Mouse (Mus musculus) frontal cortex, postnatal 14 days (tissue): ENCODE measurements around the gene Numbl.
A peak's percentile ranks its signal among the peaks of the same experiment; 100 is the strongest.

Source experiments
- DNase-seq, 2 experiments: peaks; one replicate each; pipeline ENCODE4 v3.0.0; 2022; ENCODE audit warnings: low spot score in 2 of 2

Numbl gene

GRCm38 (mm10) chr7:27295956-27296355, 37.7 kb downstream of the Numbl start:
- no peak for DNase-seq

DNA sequence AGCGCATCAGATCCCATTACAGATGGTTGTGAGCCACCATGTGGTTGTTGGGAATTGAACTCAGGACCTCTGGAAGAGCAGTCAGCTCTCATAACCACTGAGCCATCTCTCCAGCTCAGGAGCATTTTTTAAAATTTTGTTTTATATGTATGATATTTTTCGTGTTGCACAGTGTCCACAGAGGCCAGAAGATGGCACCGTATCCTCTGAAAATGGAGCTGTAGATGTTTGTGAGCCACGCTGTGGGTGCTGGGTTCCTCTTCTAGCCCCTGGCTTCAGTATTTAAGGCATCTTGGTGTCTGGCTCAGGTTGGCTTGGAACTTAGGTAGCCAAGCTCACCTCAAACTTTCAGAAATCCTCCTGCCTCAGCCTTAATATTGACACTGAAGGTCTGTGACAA, 38.3 kb downstream of the Numbl start:
- DNase-seq: no peak

DNA sequence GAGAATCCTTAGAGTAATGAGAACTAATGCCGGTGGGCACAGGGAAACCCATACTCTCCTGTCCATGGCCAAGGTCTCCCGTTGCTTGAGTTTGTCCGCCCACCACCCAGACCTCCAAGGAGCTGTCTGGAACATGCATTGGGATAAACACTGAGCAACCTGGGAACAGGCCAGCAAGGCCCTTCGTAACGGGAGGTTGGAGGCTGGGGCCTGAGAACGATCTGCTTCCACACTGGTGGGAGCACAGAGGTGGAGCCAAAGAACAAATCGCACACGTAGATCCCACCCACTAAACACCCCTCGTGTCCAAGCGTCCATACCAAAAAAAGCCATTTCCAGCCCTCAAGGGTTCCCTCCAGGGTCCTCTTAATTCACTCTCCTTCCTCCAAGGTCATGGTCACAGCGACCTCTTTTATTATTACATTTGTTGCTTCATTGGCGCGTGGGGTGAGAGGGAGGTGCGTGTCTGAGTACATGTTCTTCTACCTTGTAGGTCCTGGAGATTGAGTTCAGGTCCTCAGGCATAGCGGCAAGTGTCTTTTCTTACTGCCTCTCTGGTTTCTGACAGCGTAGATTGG, 39.9 kb downstream of the Numbl start:
- no peak for DNase-seq

- no peak for DNase-seq
Measured at GRCm38 (mm10) chr7:27298816-27299215, 40.6 kb downstream of the Numbl start.

- DNase-seq: no peak
Measured at GRCm38 (mm10) chr7:27300351-27300750, 42.1 kb downstream of the Numbl start.

- DNase-seq: no peak
Measured at GRCm38 (mm10) chr7:27300801-27301200, 42.6 kb downstream of the Numbl start.

DNA sequence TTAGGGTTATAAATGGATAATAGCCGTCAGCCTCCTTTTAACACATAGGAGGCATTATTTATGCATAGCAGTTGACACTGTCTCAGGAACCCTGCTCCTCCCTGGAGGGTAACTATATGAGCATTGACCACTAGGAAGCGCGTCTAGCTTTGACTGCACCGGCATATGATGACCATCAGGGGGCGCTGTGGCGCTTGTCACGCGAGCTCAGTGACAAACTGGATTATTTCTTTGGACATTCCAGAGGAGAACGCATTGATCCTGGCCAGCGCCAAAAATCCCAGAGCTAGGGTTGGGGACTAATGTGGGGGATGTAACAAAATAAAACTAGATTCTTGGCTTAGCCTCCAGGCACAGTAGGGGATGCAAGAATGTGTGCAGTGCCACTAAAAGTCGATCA, 43.9 kb downstream of the Numbl start:
- DNase-seq: peak in 1 of 2 experiments; percentile 60

DNA sequence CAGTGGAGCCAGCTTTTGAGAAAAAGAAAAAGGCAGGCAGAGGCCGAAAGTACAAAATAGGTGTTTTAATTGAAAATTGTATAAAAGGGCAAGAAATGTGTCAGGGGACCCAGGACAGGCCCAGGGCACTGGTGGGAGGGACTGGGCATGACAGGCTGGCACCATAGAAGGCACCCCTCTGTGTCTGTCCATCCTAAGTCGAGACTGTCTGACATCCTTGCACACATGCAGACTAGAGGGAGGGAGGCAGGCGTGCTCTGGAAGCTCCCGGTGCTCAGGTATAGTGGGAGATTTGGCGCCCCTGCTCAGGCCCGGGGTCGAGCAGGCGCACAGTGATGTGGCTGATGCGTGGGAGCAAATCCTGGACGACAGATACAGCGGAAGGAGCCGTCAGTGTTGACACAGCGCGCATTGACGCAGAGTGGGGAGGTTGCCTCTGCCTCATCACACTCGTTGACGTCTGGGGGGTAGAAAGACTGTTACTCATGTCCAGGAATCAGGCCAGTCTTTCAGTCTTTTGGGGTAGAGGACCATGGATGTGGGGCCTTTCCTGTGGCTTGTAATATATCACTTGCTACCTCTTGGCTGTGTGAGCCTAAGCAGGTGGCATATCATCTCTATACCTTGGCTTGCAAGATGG, 47.0 kb downstream of the Numbl start:
- no peak for DNase-seq

GRCm38 (mm10) chr7:27306161-27307160, 48.2 kb downstream of the Numbl start:
- no peak for DNase-seq

- DNase-seq: no peak
Measured at GRCm38 (mm10) chr7:27307551-27307950, 49.3 kb downstream of the Numbl start.

DNA sequence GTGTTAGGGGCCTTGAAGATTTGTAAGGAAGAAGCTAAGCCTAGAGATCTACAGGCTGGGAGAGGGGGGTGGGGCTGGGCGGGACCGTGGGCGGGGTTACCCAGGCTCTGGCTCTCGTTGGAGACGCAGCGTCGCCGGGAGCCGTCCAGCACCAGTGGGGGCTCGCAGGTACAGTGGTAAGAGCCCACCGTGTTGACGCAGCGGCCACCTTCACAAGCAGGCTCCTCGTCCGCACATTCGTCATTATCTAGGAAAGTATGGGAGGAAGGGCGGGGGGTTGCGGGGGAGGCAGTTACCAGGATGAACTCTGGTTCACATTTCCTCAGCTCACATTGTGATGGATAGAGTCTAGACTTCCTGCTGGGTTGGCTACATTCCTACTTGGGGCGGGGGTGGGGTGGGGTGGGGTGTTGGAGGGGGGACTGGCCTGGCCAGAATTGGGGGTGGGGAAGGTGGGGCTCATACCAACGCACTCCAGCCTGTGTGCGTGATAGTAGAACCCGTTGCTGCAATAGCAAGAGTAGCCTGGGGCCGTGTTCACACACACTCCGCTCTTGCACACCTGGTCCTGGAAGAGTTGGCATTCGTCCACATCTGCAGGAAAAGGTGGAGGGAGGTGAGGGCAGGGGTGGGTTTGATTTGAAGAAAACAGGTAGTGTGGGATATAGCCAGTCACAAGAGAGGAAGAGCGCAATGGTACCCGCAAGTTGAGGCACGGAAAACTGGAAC, 50.8 kb downstream of the Numbl start:
- no peak for DNase-seq

DNA sequence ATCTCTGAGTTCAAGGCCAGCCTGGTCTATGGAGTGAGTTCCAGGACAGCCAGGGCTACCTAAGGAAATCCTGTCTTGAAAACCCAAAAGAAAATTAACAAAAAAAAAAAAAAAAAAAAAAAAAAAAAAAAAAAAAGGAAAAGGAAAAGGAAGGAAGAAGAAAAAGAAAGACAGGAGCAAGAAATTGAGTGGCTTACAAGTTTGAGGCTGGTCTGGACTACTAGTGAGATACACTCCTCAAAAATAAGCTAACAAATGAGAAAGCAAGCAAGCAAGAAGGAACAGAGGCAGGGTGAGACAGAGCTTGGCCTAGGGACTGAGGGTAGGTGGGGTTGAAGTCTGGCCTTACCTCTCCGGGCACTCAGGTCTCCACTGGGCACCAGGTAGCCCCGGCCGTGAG, 51.6 kb downstream of the Numbl start:
- DNase-seq: no peak

DNA sequence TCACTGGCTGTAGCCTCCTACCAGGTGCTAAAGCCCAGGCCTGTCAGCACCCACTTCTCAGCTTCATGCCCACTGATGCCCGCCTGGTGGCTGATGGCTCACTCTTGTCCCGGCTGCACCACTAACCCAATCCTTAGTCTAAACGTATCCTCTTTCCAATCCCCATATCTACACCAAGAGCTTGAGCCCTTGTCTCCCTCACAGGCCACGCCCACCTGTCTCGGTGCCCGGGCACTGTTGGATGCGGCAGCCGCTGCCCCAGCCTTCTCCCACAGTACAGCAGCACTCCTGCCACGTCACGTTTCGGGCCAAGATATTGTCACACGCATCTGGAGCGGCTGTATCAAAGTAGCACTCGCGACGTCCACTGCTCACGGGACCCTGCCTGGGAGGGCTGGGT, 52.1 kb downstream of the Numbl start:
- no peak for DNase-seq

GRCm38 (mm10) chr7:27310996-27311535, 52.8 kb downstream of the Numbl start:
- no peak for DNase-seq

GRCm38 (mm10) chr7:27311651-27312284, 53.5 kb downstream of the Numbl start:
- DNase-seq: no peak

- no peak for DNase-seq
Measured at GRCm38 (mm10) chr7:27314393-27314792, 56.2 kb downstream of the Numbl start.

GRCm38 (mm10) chr7:27315958-27316357, 57.7 kb downstream of the Numbl start:
- DNase-seq: no peak

GRCm38 (mm10) chr7:27319411-27319810, 61.2 kb downstream of the Numbl start:
- no peak for DNase-seq

- DNase-seq: no peak
Measured at GRCm38 (mm10) chr7:27322291-27322690, 64.1 kb downstream of the Numbl start.

- DNase-seq: no peak
Measured at GRCm38 (mm10) chr7:27323001-27323400, 64.8 kb downstream of the Numbl start.

DNA sequence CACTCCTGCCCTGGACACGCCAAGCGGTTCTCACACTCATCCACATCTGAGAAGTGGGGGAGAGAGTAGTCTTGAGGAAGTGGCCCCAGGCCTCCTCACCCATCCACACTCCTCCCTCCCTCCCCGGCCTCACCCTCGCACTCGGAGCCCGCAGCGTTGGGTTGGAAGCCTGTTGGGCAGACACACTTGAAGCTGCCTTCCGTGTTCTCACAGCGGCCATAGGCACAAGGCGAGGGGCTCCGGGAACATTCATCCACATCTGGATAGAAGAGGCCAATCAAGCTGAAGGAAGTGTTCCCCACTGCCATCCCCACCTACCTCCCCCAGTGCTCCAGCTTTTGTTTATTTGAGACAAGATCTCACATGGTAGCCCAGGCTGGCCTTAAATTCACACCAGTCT, 65.9 kb downstream of the Numbl start:
- no peak for DNase-seq
